Mouse (Mus musculus) cerebellum, adult 18-20 months (tissue): Measurements from ENCODE around the gene Gm11168.
A peak's percentile ranks its signal among the peaks of the same experiment; 100 is the strongest.
"Not testable (repeated sequence)": the region's sequence is repeated elsewhere in the genome, so short reads cannot be mapped to it uniquely, and the experiment has no call there.

Source experiments
- DNase-seq, 2 experiments: peaks; one replicate each; pipeline ENCODE4 v3.0.0; 2021

Gene Gm11168

DNA sequence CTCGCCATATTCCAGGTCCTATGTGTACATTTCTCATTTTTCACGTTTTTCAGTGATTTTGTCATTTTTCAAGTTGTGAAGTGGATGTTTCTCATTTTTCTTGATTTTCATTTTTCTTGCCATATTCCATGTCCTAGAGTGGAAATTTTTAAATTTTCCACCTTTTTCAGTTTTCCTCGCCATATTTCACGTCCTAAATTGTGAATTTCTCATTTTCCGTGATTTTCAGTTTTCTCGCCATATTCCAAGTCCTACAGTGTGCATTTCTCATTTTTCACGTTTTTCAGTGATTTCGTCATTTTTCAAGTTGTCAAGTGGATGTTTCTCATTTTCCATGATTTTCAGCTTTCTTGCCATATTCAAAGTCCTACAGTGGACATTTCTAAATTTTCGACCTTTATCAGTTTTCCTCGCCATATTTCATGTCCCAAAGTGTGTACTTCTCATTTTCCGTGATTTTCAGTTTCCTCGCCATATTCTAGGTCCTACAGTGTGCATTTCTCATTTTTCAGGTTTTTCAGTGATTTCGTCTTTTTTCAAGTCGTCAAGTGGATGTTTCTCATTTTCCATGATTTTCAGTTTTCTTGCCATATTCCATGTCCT lies at the start of gene Gm11168:
Gene Gm11168 (plus strand): TSS at position 553 of the 603 bp plus-strand sequence.
- not testable (repeated sequence) for DNase-seq

GRCm38 (mm10) chr9:3000445-3000972 lies 2.6 kb upstream of the Gm11168 start, which contains the start of gene Gm10722:
Gm10722 (plus strand) TSS chr9:3000922.
- peak in 1 of 2 experiments; percentile 3 for DNase-seq

DNA sequence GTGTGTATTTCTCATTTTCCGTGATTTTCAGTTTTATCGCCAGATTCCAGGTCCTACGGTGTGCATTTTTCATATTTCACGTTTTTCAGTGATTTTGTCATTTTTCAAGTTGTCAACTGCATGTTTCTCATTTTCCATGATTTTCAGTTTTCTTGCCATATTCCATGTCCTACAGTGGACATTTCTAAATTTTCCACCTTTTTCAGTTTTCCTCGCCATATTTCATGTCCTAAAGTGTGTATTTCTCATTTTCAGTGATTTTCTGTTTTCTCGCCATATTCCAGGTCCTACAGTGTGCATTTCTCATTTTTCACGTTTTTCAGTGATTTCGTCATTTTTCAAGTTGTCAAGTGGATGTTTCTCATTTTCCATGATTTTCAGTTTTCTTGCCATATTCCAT lies 2.1 kb upstream of the Gm11168 start:
- peak in 1 of 2 experiments; percentile 3 for DNase-seq

DNA sequence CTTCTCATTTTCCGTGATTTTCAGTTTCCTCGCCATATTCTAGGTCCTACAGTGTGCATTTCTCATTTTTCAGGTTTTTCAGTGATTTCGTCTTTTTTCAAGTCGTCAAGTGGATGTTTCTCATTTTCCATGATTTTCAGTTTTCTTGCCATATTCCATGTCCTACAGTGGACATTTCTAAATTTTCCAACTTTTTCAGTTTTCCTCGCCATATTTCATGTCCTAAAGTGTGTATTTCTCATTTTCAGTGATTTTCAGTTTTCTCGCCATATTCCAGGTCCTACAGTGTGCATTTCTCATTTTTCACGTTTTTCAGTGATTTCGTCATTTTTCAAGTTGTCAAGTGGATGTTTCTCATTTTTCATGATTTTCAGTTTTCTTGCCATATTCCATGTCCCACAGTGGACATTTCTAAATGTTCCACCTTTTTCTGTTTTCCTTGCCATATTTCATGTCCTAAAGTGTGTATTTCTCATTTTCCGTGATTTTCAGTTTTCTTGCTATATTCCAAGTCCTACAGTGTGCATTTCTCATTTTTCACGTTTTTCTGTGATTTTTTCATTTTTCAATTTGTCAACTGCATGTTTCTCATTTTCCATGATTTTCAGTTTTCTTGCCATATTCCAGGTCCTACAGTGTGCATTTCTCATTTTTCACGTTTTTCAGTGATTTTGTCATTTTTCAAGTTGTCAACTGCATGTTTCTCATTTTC lies 1.0 kb upstream of the Gm11168 start:
- peak; percentile 79 to 91 for DNase-seq

DNA sequence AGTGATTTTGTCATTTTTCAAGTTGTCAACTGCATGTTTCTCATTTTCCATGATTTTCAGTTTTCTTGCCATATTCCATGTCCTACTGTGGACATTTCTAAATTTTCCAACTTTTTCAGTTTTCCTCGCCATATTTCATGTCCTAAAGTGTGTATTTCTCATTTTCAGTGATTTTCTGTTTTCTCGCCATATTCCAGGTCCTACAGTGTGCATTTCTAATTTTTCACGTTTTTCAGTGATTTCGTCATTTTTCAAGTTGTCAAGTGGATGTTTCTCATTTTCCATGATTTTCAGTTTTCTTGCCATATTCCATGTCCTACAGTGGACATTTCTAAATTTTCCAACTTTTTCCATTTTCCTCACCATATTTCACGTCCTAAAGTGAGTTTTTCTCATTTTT lies 3.0 kb downstream of the Gm11168 start:
- not testable (repeated sequence) for DNase-seq

GRCm38 (mm10) chr9:3006636-3007035 lies 3.5 kb downstream of the Gm11168 start:
- peak; percentile 20 to 80 for DNase-seq

DNA sequence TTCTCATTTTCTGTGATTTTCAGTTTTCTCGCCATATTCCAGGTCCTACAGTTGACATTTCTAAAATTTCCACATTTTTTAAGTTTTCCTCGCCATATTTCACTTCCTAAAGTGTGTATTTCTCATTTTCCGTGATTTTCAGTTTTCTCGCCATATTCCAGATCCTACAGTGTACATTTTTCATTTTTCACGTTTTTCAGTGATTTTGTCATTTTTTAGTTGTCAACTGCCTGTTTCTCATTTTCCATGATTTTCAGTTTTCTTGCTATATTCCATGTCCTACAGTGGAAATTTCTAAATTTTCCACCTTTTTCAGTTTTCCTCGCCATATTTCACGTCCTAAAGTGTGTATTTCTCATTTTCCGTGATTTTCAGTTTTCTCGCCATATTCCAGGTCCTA lies 4.1 kb downstream of the Gm11168 start:
- DNase-seq = not testable (repeated sequence)

DNA sequence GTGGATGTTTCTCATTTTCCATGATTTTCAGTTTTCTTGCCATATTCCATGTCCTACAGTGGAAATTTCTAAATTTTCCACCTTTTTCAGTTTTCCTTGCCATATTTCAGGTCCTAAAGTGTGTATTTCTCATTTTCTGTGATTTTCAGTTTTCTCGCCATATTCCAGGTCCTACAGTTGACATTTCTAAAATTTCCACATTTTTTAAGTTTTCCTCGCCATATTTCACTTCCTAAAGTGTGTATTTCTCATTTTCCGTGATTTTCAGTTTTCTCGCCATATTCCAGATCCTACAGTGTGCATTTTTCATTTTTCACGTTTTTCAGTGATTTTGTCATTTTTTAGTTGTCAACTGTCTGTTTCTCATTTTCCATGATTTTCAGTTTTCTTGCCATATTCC lies 6.2 kb downstream of the Gm11168 start:
- DNase-seq = not testable (repeated sequence)

- not testable (repeated sequence) for DNase-seq
These were observed 9.0 kb downstream of the Gm11168 start for GRCm38 (mm10) chr9:3012054-3012621.

DNA sequence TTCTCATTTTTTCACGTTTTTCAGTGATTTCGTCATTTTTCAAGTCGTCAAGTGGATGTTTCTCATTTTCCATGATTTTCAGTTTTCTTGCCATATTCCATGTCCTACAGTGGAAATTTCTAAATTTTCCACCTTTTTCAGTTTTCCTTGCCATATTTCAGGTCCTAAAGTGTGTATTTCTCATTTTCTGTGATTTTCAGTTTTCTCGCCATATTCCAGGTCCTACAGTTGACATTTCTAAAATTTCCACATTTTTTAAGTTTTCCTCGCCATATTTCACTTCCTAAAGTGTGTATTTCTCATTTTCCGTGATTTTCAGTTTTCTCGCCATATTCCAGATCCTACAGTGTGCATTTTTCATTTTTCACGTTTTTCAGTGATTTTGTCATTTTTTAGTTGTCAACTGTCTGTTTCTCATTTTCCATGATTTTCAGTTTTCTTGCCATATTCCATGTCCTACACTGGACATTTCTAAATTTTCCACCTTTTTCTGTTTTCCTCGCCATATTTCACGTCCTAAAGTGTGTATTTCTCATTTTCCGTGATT lies 9.7 kb downstream of the Gm11168 start, which contains the start of gene Gm10721:
Gene Gm10721 (plus strand): TSS at position 408 of the 547 bp plus-strand sequence.
- not testable (repeated sequence) for DNase-seq

GRCm38 (mm10) chr9:3015354-3015753 lies 12.2 kb downstream of the Gm11168 start, which contains the start of gene Gm10720:
Gm10720 (plus strand) TSS chr9:3015654.
- not testable (repeated sequence) for DNase-seq

DNA sequence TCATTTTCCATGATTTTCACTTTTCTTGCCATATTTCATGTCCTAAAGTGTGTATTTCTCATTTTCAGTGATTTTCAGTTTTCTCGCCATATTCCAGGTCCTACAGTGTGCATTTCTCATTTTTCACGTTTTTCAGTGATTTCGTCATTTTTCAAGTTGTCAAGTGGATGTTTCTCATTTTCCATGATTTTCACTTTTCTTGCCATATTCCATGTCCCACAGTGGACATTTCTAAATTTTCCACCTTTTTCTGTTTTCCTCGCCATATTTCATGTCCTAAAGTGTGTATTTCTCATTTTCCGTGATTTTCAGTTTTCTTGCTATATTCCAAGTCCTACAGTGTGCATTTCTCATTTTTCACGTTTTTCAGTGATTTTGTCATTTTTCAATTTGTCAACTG lies 12.8 kb downstream of the Gm11168 start:
- not testable (repeated sequence) for DNase-seq

DNA sequence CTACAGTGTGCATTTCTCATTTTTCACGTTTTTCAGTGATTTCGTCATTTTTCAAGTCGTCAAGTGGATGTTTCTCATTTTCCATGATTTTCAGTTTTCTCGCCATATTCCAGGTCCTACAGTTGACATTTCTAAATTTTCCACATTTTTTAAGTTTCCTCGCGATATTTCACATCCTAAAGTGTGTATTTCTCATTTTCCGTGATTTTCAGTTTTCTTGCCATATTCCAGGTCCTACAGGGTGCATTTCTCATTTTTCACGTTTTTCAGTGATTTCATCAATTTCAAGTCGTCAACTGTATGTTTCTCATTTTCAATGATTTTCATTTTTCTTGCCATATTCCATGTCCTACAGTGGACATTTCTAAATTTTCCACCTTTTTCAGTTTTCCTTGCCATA lies 14.0 kb downstream of the Gm11168 start, which contains the start of gene Gm10719:
Gene Gm10719 (plus strand): TSS at position 301 of the 400 bp plus-strand sequence.
- DNase-seq = not testable (repeated sequence)

- DNase-seq = peak in 1 of 2 experiments; percentile 5
These were observed 15.8 kb downstream of the Gm11168 start for GRCm38 (mm10) chr9:3018944-3019343.

GRCm38 (mm10) chr9:3019835-3020727 lies 16.9 kb downstream of the Gm11168 start:
- DNase-seq = peak; percentile 29 to 41

DNA sequence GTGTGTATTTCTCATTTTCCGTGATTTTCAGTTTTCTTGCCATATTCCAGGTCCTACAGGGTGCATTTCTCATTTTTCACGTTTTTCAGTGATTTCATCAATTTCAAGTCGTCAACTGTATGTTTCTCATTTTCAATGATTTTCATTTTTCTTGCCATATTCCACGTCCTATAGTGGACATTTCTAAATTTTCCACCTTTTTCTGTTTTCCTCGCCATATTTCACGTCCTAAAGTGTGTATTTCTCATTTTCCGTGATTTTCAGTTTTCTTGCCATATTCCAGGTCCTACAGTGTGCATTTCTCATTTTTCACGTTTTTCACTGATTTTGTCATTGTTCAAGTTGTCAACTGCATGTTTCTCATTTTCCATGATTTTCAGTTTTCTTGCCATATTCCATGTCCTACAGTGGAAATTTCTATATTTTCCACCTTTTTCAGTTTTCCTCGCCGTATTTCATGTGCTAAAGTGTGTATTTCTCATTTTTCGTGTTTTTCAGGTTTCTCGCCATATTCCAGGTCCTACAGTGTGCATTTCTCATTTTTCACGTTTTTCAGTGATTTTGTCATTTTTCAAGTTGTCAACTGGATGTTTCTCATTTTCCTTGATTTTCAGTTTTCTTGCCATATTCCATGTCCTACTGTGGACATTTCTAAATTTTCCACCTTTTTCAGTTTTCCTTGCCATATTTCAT lies 19.3 kb downstream of the Gm11168 start:
- DNase-seq = peak; percentile 34 to 60

DNA sequence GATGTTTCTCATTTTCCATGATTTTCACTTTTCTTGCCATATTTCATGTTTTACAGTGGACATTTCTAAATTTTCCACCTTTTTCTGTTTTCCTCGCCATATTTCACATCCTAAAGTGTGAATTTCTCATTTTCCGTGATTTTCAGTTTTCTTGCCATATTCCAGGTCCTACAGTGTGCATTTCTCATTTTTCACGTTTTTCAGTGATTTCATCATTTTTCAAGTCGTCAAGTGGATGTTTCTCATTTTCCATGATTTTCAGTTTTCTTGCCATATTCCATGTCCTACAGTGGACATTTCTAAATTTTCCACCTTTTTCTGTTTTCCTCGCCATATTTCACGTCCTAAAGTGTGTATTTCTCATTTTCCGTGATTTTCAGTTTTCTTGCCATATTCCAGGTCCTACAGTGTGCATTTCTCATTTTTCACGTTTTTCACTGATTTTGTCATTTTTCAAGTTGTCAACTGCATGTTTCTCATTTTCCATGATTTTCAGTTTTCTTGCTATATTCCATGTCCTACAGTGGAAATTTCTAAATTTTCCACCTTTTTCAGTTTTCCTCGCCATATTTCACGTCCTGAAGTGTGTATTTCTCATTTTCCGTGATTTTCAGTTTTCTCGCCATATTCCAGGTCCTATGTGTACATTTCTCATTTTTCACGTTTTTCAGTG lies 20.3 kb downstream of the Gm11168 start, which contains the start of gene Gm10718:
Gene Gm10718 (plus strand): TSS at position 236 of the 673 bp plus-strand sequence.
- peak in 1 of 2 experiments; percentile 1 for DNase-seq

DNA sequence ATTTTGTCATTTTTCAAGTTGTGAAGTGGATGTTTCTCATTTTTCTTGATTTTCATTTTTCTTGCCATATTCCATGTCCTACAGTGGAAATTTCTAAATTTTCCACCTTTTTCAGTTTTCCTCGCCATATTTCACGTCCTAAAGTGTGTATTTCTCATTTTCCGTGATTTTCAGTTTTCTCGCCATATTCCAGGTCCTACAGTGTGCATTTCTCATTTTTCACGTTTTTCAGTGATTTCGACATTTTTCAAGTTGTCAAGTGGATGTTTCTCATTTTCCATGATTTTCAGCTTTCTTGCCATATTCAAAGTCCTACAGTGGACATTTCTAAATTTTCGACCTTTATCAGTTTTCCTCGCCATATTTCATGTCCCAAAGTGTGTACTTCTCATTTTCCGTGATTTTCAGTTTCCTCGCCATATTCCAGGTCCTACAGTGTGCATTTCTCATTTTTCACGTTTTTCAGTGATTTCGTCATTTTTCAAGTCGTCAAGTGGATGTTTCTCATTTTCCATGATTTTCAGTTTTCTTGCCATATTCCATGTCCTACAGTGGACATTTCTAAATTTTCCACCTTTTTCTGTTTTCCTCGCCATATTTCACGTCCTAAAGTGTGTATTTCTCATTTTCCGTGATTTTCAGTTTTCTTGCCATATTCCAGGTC lies 21.0 kb downstream of the Gm11168 start:
- peak; percentile 14 to 55 for DNase-seq

GRCm38 (mm10) chr9:3024912-3025467 lies 21.8 kb downstream of the Gm11168 start, which contains the start of gene Gm10717:
Gm10717 (plus strand) TSS chr9:3025417.
- peak; percentile 9 to 26 for DNase-seq
